Mouse (Mus musculus) forebrain, embryonic 11.5 days (tissue): ENCODE measurements around the gene Plcxd3. TPM values are rescaled to one million over a fixed set of nuclear protein-coding genes. Genes with fewer than 3 reads are reported as not detected.
"Not testable (repeated sequence)": the region's sequence is repeated elsewhere in the genome, so short reads cannot be mapped to it uniquely, and the experiment has no call there.

Experiments
- ATAC-seq: fragments of 200-750 bp; cut with Nextera tagmentation; replicated peaks from 2 replicates; pipeline ENCODE4 v1.8.0; 2017; ENCODE audit warnings: moderate TSS enrichment; ENCODE audit not compliant: low FRiP score
- DNase-seq: peaks from one replicate; pipeline ENCODE4 v3.0.0-alpha.2; 2017; ENCODE audit warnings: low spot score
- H3K27ac ChIP-seq: fragments of 300-500 bp; sonication (generic); 2 replicates; pipeline ENCODE4 v1.5.1; 2014; ENCODE audit warnings: low read depth, low read length
- H3K27me3 ChIP-seq: fragments of 300-500 bp; sonication (generic); 2 replicates; pipeline ENCODE4 v1.6.1; 2014; ENCODE audit warnings: mild to moderate bottlenecking, low read length, mixed read lengths; ENCODE audit not compliant: control insufficient read depth, insufficient read depth
- H3K36me3 ChIP-seq: fragments of 300-500 bp; sonication (generic); 2 replicates; pipeline ENCODE4 v1.6.1; 2014; ENCODE audit warnings: mild to moderate bottlenecking, low read length, moderate library complexity, mixed read lengths; ENCODE audit not compliant: control insufficient read depth, insufficient read depth
- H3K4me1 ChIP-seq: fragments of 300-500 bp; sonication (generic); replicated peaks from 2 replicates; pipeline ENCODE4 v1.6.1; 2014; ENCODE audit warnings: low read length, mixed read lengths; ENCODE audit not compliant: control insufficient read depth, insufficient read depth
- H3K4me2 ChIP-seq: fragments of 300-500 bp; sonication (generic); 2 replicates; pipeline ENCODE4 v1.6.1; 2014; ENCODE audit warnings: low read depth, mild to moderate bottlenecking, low read length, moderate library complexity, mixed read lengths; ENCODE audit not compliant: severe bottlenecking
- H3K4me3 ChIP-seq: fragments of 300-500 bp; sonication (generic); 2 replicates; pipeline ENCODE4 v1.5.1; 2014; ENCODE audit warnings: low read depth, low read length
- H3K9ac ChIP-seq: fragments of 300-500 bp; sonication (generic); 2 replicates; pipeline ENCODE4 v1.6.1; 2014; ENCODE audit warnings: low read length
- H3K9me3 ChIP-seq: fragments of 300-500 bp; sonication (generic); 2 replicates; pipeline ENCODE4 v1.6.1; 2016; ENCODE audit warnings: low read length, mixed read lengths; ENCODE audit not compliant: control insufficient read depth
- WGBS: fragments of 180-500 bp; shearing (Covaris S2); extraction: QIAGEN DNeasy Blood & Tissue Kit; methylation state at CpG from one replicate; pipeline ENCODE4 v1.1.7; 2014; 5-methylcytosine and 5-hydroxymethylcytosine counted together
- polyA plus RNA-seq: library from polyadenylated mRNA; unstranded; fragments of >200 nt; fragmentation: Nextera tagmentation; extraction: Ambion mirVana; gene quantifications from 2 replicates; pipeline ENCODE4 v1.2.1, GENCODE M21; 2014

Plcxd3 gene
- polyA plus RNA-seq, 1 experiment from 2014 or later, result 13.0 TPM

DNA sequence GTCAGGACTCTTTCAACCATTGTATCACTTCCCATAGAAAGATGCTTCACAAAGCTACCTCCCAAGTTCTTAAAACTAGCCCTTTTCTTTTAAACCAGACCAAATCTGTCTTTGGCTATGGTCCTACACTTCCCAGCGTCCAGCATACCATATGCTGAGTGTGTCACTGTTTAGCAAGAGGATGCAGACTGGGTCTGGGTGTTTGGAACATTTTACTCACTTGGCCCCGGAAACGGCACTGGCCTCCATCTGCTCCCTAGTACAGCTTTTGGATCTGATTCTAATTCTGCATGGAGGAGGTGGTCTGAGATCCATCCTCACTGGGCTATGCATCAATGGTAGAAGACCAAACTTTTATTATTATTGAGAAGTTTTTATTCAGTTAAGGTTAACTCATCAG, 122.7 kb downstream of the Plcxd3 start:
- Histone ChIP-seq H3K36me3 (no peaks in the 10 kb centered on the region), H3K4me2 (no peak overlapping the region), H3K9me3 (no peaks in the 10 kb centered on the region), H3K27me3 (no peaks in the 10 kb centered on the region), H3K4me3 (no peak overlapping the region), H3K27ac (no peak overlapping the region), H3K9ac (no peak overlapping the region), H3K4me1 (no peaks in the 10 kb centered on the region)
- DNase-seq (no peak), ATAC-seq (no peak)
- WGBS, result 86% methylated on average over 3 of the region's 3 CpGs

DNA sequence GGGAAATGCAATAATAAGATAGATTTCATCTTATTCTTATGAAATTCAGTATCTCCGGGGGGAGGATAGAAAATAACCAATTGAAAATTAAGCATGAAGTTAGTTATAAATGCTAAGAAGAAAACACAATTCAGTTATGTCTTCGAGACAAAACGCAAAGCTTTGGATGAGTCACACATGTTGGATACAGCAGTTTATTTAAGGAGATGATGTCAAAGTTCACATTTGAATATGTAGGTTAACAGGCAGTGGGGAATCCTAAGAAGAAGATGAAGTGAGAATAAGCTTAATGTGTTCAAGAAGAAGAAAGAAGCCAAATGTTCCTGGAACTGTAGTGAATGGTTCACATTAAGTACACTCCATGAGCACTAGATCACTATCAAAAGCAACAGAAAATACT, 128.1 kb downstream of the Plcxd3 start:
- H3K9me3 ChIP-seq, result no peaks in the 10 kb centered on the region
- no peak overlapping the region for H3K4me2 ChIP-seq
- ATAC-seq (no peak), DNase-seq (no peak)
- H3K4me3 ChIP-seq, result no peak overlapping the region
- no peaks in the 10 kb centered on the region for H3K27me3 ChIP-seq
- H3K36me3 ChIP-seq, result no peaks in the 10 kb centered on the region
- H3K9ac ChIP-seq, result no peak overlapping the region
- no peak overlapping the region for H3K27ac ChIP-seq
- WGBS, result 94% methylated on average over 3 of the region's 3 CpGs
- H3K4me1 ChIP-seq, result no peaks in the 10 kb centered on the region

DNA sequence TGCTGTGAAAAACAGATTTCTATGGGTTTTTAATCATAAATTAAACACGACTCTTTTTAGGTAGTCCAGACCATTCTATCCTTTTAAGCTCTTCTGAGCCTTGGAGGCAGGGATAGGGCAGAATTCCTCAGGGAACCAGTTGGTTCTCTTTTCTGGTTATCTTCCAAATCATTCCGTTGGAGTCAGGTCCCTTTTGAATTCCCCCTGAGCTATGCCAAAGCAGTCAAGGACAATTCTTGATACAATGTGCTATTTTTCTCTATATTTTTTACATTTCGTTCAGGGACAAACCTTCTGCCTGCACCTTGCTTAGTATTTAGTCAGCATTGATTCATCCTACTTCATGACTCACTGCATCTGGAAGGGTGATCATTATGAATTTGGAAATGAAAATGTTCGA, 128.5 kb downstream of the Plcxd3 start:
- no peaks in the 10 kb centered on the region for H3K9me3 ChIP-seq
- no peaks in the 10 kb centered on the region for H3K4me1 ChIP-seq
- no peak overlapping the region for H3K27ac ChIP-seq
- DNase-seq, result no peak
- no peak overlapping the region for H3K4me2 ChIP-seq
- no peak for ATAC-seq
- no peak overlapping the region for H3K4me3 ChIP-seq
- no peak overlapping the region for H3K9ac ChIP-seq
- no peaks in the 10 kb centered on the region for H3K27me3 ChIP-seq
- H3K36me3 ChIP-seq, result no peaks in the 10 kb centered on the region
- 83% methylated on average over 4 of the region's 4 CpGs for WGBS

DNA sequence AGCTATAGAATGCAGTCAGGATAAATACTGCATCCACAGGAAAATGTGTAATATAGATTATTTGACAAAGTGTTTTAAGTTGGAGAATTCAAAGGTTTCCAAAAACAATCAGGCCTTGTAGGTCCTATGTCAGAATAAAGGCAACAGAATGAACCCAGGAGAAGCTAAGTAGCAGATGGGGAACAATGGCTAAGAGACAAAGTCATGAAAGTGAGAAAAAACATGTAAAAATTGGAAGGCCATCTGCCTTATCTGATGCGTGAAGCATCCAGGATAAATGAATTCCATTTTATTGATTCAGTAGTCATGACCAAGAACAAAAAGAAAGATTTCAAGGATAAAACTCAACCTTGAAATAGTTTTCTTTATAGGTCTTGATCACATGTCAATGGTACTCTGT, 139.4 kb downstream of the Plcxd3 start:
- 81% methylated on average over 1 of the region's 1 CpGs for WGBS
- Histone ChIP-seq H3K27me3 (no peaks in the 10 kb centered on the region), H3K4me1 (no peaks in the 10 kb centered on the region), H3K36me3 (no peaks in the 10 kb centered on the region), H3K9ac (no peak overlapping the region), H3K9me3 (no peaks in the 10 kb centered on the region), H3K4me3 (no peak overlapping the region), H3K27ac (no peak overlapping the region), H3K4me2 (no peak overlapping the region)
- ATAC-seq (no peak), DNase-seq (no peak)

DNA sequence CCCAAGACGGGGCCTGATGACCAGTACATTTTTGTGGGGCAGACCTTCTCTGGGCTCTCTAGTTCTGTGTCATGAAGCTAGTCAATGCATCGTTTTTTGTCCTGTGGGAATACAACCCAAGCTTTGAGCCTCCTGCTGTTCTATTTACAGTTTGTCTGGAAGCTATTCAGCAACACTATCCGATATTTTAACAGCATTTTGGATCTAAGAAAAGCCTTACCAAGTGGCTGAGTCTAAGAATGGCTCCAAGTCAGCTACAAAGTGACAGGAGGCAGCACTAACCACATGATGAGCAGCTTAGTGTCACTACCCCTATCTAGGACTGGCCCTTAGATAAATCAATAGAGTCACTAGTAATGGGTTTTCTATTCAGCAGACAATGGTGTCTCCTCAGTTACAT, 149.3 kb downstream of the Plcxd3 start:
- Histone ChIP-seq H3K9ac (no peak overlapping the region), H3K27ac (no peak overlapping the region), H3K4me3 (no peak overlapping the region), H3K9me3 (no peaks in the 10 kb centered on the region), H3K4me2 (no peak overlapping the region), H3K36me3 (no peaks in the 10 kb centered on the region), H3K4me1 (no peaks in the 10 kb centered on the region), H3K27me3 (no peaks in the 10 kb centered on the region)
- DNase-seq, result no peak
- ATAC-seq, result no peak
- WGBS, result 77% methylated on average over 3 of the region's 3 CpGs

DNA sequence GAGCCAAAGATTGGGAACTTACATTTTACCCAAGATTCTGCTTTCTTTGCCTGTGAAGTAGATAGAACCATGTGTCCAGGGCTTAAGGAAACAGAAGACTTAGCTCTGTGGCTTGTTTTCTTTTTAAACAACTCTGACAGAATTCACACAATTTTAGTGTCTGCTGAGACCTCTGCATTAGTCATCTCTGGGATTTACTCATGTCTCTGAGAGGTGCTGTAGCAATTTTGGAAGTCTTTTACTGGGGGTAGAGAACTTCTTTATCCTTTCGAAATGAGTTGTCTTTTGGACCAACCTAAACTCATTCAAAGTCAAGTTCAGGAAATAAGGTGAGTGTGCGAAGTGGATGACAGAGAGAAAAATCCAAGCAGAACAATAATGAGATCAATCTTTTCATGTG, 158.4 kb downstream of the Plcxd3 start:
- Histone ChIP-seq H3K27ac (no peak overlapping the region), H3K4me1 (no peaks in the 10 kb centered on the region), H3K36me3 (no peaks in the 10 kb centered on the region), H3K9me3 (no peaks in the 10 kb centered on the region), H3K9ac (no peak overlapping the region), H3K4me2 (no peak overlapping the region), H3K27me3 (no peaks in the 10 kb centered on the region), H3K4me3 (no peak overlapping the region)
- 93% methylated on average over 2 of the region's 2 CpGs for WGBS
- DNase-seq (no peak), ATAC-seq (no peak)

DNA sequence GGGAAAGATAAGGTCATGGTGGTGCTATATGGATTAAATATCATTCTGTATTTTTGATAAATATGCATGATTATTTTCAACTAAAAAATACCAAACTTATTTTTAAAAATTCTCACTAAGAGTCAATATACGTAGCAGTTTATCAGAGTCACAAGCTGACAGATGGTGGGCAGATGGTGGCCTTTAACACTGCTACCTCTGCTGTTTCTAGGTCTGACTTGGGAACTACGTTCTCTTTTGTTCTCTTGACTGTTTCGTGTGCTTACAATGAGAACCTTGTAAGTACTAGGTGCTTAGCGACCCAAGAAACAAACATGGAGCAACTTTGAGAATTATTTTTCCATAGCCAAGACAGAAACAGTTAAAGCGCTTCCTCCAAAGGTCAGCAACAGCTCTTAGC, 183.8 kb downstream of the Plcxd3 start:
- Histone ChIP-seq H3K4me1 (no peaks in the 10 kb centered on the region), H3K27ac (no peak overlapping the region), H3K27me3 (no peaks in the 10 kb centered on the region), H3K4me3 (no peak overlapping the region), H3K9ac (no peak overlapping the region), H3K9me3 (no peaks in the 10 kb centered on the region), H3K4me2 (no peak overlapping the region), H3K36me3 (no peaks in the 10 kb centered on the region)
- no peak for DNase-seq
- 87% methylated on average over 5 of the region's 5 CpGs for WGBS
- no peak for ATAC-seq

DNA sequence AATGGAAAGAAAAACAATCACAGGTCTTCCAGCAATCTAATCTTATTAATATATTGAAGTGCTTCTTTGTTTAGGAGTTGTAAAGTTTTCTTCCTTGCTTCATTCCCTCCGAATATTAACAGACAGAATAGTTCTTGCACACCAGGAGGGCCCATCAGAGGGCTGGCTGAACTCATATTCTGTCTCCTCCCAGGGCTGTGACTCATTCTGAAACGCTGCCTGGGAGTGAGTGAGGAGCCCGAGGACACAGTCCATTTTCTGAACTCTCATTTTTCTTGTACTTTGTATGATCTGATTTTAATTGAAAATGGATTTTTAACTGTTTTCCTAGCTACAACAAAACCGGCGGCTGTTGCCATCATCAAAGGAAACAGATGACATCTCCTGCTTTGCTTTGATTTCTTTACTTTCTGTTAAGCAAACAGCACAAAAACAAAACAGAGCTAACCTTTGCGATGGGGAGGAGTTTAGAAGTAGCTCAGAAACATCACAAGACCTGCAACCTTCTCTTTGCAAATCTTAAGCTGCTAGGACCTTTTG, 186.2 kb downstream of the Plcxd3 start:
- WGBS, result 70% methylated on average over 6 of the region's 6 CpGs
- DNase-seq, result no peak
- no peak overlapping the region for H3K9ac ChIP-seq
- no peak overlapping the region for H3K4me3 ChIP-seq
- no peak overlapping the region for H3K4me2 ChIP-seq
- H3K27me3 ChIP-seq, result no peaks in the 10 kb centered on the region
- H3K4me1 ChIP-seq, result no peaks in the 10 kb centered on the region
- no peaks in the 10 kb centered on the region for H3K9me3 ChIP-seq
- ATAC-seq, result no peak
- no peak overlapping the region for H3K27ac ChIP-seq
- H3K36me3 ChIP-seq, result no peaks in the 10 kb centered on the region

DNA sequence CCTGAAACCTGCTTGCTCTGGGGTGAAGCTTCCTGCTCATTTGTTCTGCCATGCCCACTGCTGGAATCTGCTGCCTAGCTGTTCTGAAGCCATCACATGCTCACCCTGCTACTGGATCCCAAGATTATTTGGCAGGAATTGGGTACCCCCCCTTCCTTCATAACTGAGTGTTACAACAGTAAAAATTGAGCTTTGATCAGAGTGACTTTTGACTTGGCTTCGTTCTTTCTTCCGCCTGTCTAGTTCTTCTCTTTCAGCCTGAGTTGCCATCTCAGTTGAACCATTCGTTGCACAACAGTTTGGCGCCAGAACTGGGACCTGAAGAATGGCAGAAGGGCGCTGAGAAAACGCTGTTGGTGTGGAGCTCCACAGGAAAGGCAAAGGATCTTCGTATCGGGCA, 220.2 kb downstream of the Plcxd3 start:
- DNase-seq, H3K27ac ChIP-seq, H3K4me2 ChIP-seq, H3K36me3 ChIP-seq, H3K9me3 ChIP-seq, H3K4me1 ChIP-seq, H3K4me3 ChIP-seq, H3K27me3 ChIP-seq, ATAC-seq, H3K9ac ChIP-seq: not testable (repeated sequence)
- WGBS, result 94% methylated on average over 8 of the region's 8 CpGs
